Mouse (Mus musculus) kidney, embryonic 16.5 days (tissue): Measurements from ENCODE around the gene Mad2l2. TPM values are rescaled to one million over a fixed set of nuclear protein-coding genes. Genes with fewer than 3 reads are reported as not detected.
A peak's percentile ranks its signal among the peaks of the same experiment; 100 is the strongest.

ENCODE experiments used
- ATAC-seq: fragments of 200-750 bp; cut with Nextera tagmentation; 2 replicates; pipeline ENCODE4 v1.8.0; 2017; ENCODE audit warnings: moderate TSS enrichment; ENCODE audit not compliant: low FRiP score, low TSS enrichment
- H3K27ac ChIP-seq: fragments of 300-500 bp; sonication (generic); 2 replicates; pipeline ENCODE4 v1.5.1; 2014; ENCODE audit warnings: low read length
- H3K27me3 ChIP-seq: fragments of 300-500 bp; sonication (generic); 2 replicates; pipeline ENCODE4 v1.6.1; 2014; ENCODE audit warnings: low read length, control low read depth, mixed read lengths; ENCODE audit not compliant: insufficient read depth
- H3K36me3 ChIP-seq: fragments of 300-500 bp; sonication (generic); 2 replicates; pipeline ENCODE4 v1.6.1; 2014; ENCODE audit warnings: low read length, control low read depth, mixed read lengths; ENCODE audit not compliant: insufficient read depth
- H3K4me1 ChIP-seq: fragments of 300-500 bp; sonication (generic); 2 replicates; pipeline ENCODE4 v1.6.1; 2014; ENCODE audit warnings: low read length, control low read depth, mixed read lengths; ENCODE audit not compliant: insufficient read depth
- H3K4me2 ChIP-seq: fragments of 300-500 bp; sonication (generic); replicated peaks from 2 replicates; pipeline ENCODE4 v1.6.1; 2014; ENCODE audit warnings: low read depth, low read length
- H3K4me3 ChIP-seq: fragments of 300-500 bp; sonication (generic); 2 replicates; pipeline ENCODE4 v1.5.1; 2014; ENCODE audit warnings: mild to moderate bottlenecking, low read length
- H3K9ac ChIP-seq: fragments of 300-500 bp; sonication (generic); replicated peaks from 2 replicates; pipeline ENCODE4 v1.6.1; 2014; ENCODE audit warnings: low read length
- H3K9me3 ChIP-seq: fragments of 300-500 bp; sonication (generic); 2 replicates; pipeline ENCODE4 v1.6.1; 2016; ENCODE audit warnings: low read length, control low read depth
- WGBS: fragments of 180-500 bp; shearing (Covaris S2); extraction: QIAGEN DNeasy Blood & Tissue Kit; methylation state at CpG from one replicate; pipeline ENCODE4 v1.1.7; 2014; 5-methylcytosine and 5-hydroxymethylcytosine counted together
- polyA plus RNA-seq: library from polyadenylated mRNA; unstranded; fragments of >200 nt; fragmentation: Nextera tagmentation; extraction: Ambion mirVana; gene quantifications from 2 replicates; pipeline ENCODE4 v1.2.1, GENCODE M21; 2015

Gene Mad2l2
- polyA plus RNA-seq, 1 experiment from 2014 or later, result 70.3 TPM

GRCm38 (mm10) chr4:148164002-148164439, 33.8 kb downstream of the Mad2l2 start:
- ATAC-seq, result peak; percentile 49

GRCm38 (mm10) chr4:148164461-148164860, 34.3 kb downstream of the Mad2l2 start:
- H3K4me3 ChIP-seq, result no peak overlapping the region
- H3K9ac ChIP-seq, result no peak overlapping the region
- peak overlapping the region; percentile 50 for H3K4me2 ChIP-seq
- H3K36me3 ChIP-seq, result no peaks in the 10 kb centered on the region
- H3K27me3 ChIP-seq, result peaks cover 81% of the 10 kb centered on the region
- H3K27ac ChIP-seq, result no peak overlapping the region
- H3K9me3 ChIP-seq, result no peaks in the 10 kb centered on the region
- peaks cover 26% of the 10 kb centered on the region; the same call in 1 of the 2 replicates for H3K4me1 ChIP-seq
- no peak for ATAC-seq
- 2% methylated on average over 16 of the region's 16 CpGs for WGBS

More at GRCm38 (mm10) chr4:148164002-148164439, 33.8 kb downstream of the Mad2l2 start:
- H3K36me3 ChIP-seq, result no peaks in the 10 kb centered on the region
- H3K9me3 ChIP-seq, result no peaks in the 10 kb centered on the region
- H3K27ac ChIP-seq, result no peak overlapping the region
- H3K4me3 ChIP-seq, result peak overlapping the region; percentile 33
- peaks cover 29% of the 10 kb centered on the region for H3K4me1 ChIP-seq
- H3K9ac ChIP-seq, result peak overlapping the region; percentile 33
- peaks cover 80% of the 10 kb centered on the region for H3K27me3 ChIP-seq
- peak overlapping the region; percentile 50 for H3K4me2 ChIP-seq
- under 1% methylated on average over 29 of the region's 29 CpGs for WGBS

GRCm38 (mm10) chr4:148165551-148165950, 35.4 kb downstream of the Mad2l2 start:
- H3K4me1 ChIP-seq, result peaks cover 23% of the 10 kb centered on the region; the same call in 1 of the 2 replicates
- ATAC-seq, result no peak
- no peak overlapping the region for H3K4me2 ChIP-seq
- H3K9me3 ChIP-seq, result no peaks in the 10 kb centered on the region
- WGBS, result 4% methylated on average over 17 of the region's 17 CpGs
- no peaks in the 10 kb centered on the region for H3K36me3 ChIP-seq
- H3K9ac ChIP-seq, result no peak overlapping the region
- no peak overlapping the region for H3K27ac ChIP-seq
- H3K4me3 ChIP-seq, result no peak overlapping the region
- peaks cover 86% of the 10 kb centered on the region for H3K27me3 ChIP-seq

- 0 out of 2 replicates have a peak overlapping the region, but pooled peaks have one; percentile 27 for H3K4me2 ChIP-seq
- H3K4me3 ChIP-seq, result no peak overlapping the region
- H3K27me3 ChIP-seq, result peaks cover 82% of the 10 kb centered on the region
- H3K9ac ChIP-seq, result no peak overlapping the region
- WGBS, result 6% methylated on average over 10 of the region's 10 CpGs
- H3K4me1 ChIP-seq, result peaks cover 16% of the 10 kb centered on the region; the same call in 1 of the 2 replicates
- no peak for ATAC-seq
- no peaks in the 10 kb centered on the region for H3K9me3 ChIP-seq
- H3K36me3 ChIP-seq, result no peaks in the 10 kb centered on the region
- H3K27ac ChIP-seq, result no peak overlapping the region
Observed at GRCm38 (mm10) chr4:148166431-148166830, 36.2 kb downstream of the Mad2l2 start.

GRCm38 (mm10) chr4:148166986-148167385, 36.8 kb downstream of the Mad2l2 start:
- H3K27me3 ChIP-seq, result peaks cover 82% of the 10 kb centered on the region
- WGBS, result 19% methylated on average over 4 of the region's 4 CpGs

GRCm38 (mm10) chr4:148168287-148168686, 38.1 kb downstream of the Mad2l2 start:
- H3K27ac ChIP-seq, result no peak overlapping the region
- no peaks in the 10 kb centered on the region for H3K9me3 ChIP-seq
- no peaks in the 10 kb centered on the region for H3K36me3 ChIP-seq
- 19% methylated on average over 7 of the region's 7 CpGs for WGBS
- no peak overlapping the region for H3K4me2 ChIP-seq
- no peak overlapping the region for H3K4me3 ChIP-seq
- H3K4me1 ChIP-seq, result peaks cover 15% of the 10 kb centered on the region; the same call in 1 of the 2 replicates
- H3K27me3 ChIP-seq, result peaks cover 82% of the 10 kb centered on the region
- no peak overlapping the region for H3K9ac ChIP-seq
- ATAC-seq, result no peak

More at GRCm38 (mm10) chr4:148166986-148167385, 36.8 kb downstream of the Mad2l2 start:
- no peak overlapping the region for H3K9ac ChIP-seq
- 0 out of 2 replicates have a peak overlapping the region, but pooled peaks have one; percentile 27 for H3K4me2 ChIP-seq
- no peak for ATAC-seq
- H3K4me3 ChIP-seq, result no peak overlapping the region
- H3K9me3 ChIP-seq, result no peaks in the 10 kb centered on the region
- H3K27ac ChIP-seq, result no peak overlapping the region
- no peaks in the 10 kb centered on the region for H3K36me3 ChIP-seq
- H3K4me1 ChIP-seq, result peaks cover 16% of the 10 kb centered on the region; the same call in 1 of the 2 replicates

- ATAC-seq, result no peak
- no peaks in the 10 kb centered on the region for H3K9me3 ChIP-seq
- 27% methylated on average over 15 of the region's 15 CpGs for WGBS
- H3K27ac ChIP-seq, result no peak overlapping the region
- H3K4me1 ChIP-seq, result peaks cover 12% of the 10 kb centered on the region; the same call in 1 of the 2 replicates
- H3K27me3 ChIP-seq, result peaks cover 82% of the 10 kb centered on the region
- H3K9ac ChIP-seq, result no peak overlapping the region
- no peak overlapping the region for H3K4me3 ChIP-seq
- H3K4me2 ChIP-seq, result no peak overlapping the region
- H3K36me3 ChIP-seq, result no peaks in the 10 kb centered on the region
Observed at GRCm38 (mm10) chr4:148169586-148169985, 39.4 kb downstream of the Mad2l2 start.

GRCm38 (mm10) chr4:148170842-148171241, 40.7 kb downstream of the Mad2l2 start:
- no peak overlapping the region for H3K27ac ChIP-seq
- H3K9ac ChIP-seq, result no peak overlapping the region
- H3K4me3 ChIP-seq, result no peak overlapping the region
- H3K4me2 ChIP-seq, result no peak overlapping the region
- peaks cover 77% of the 10 kb centered on the region for H3K27me3 ChIP-seq
- no peaks in the 10 kb centered on the region for H3K9me3 ChIP-seq
- ATAC-seq, result no peak
- H3K36me3 ChIP-seq, result no peaks in the 10 kb centered on the region
- peaks cover 12% of the 10 kb centered on the region; the same call in 1 of the 2 replicates for H3K4me1 ChIP-seq
- 0% methylated on average over 2 of the region's 2 CpGs for WGBS

- H3K27ac ChIP-seq, result no peak overlapping the region
Observed at GRCm38 (mm10) chr4:148171261-148171660, 41.1 kb downstream of the Mad2l2 start.

GRCm38 (mm10) chr4:148173811-148174494, 43.8 kb downstream of the Mad2l2 start:
- H3K27me3 ChIP-seq, result peaks cover 63% of the 10 kb centered on the region
- H3K4me3 ChIP-seq, result no peak overlapping the region
- H3K27ac ChIP-seq, result no peak overlapping the region
- no peak overlapping the region for H3K9ac ChIP-seq
- no peak overlapping the region for H3K4me2 ChIP-seq
- no peaks in the 10 kb centered on the region for H3K4me1 ChIP-seq
- 2% methylated on average over 30 of the region's 30 CpGs for WGBS
- H3K36me3 ChIP-seq, result no peaks in the 10 kb centered on the region
- no peaks in the 10 kb centered on the region for H3K9me3 ChIP-seq
- ATAC-seq, result no peak

More at GRCm38 (mm10) chr4:148171261-148171660, 41.1 kb downstream of the Mad2l2 start:
- ATAC-seq, result no peak
- Histone ChIP-seq H3K9me3 (no peaks in the 10 kb centered on the region), H3K27me3 (peaks cover 77% of the 10 kb centered on the region), H3K4me2 (no peak overlapping the region), H3K4me1 (peaks cover 8% of the 10 kb centered on the region; the same call in 1 of the 2 replicates), H3K4me3 (no peak overlapping the region), H3K36me3 (no peaks in the 10 kb centered on the region), H3K9ac (no peak overlapping the region)
- WGBS, result 50% methylated on average over 3 of the region's 3 CpGs
